Mouse (Mus musculus) left cerebral cortex, postnatal 10 days (tissue): ENCODE data around the gene Arhgef6. TPM values are rescaled to one million over a fixed set of nuclear protein-coding genes. Genes with fewer than 3 reads are reported as not detected.

Experiments
- DNase-seq, 2 experiments: peaks; one replicate each; pipeline ENCODE4 v3.0.0; 2021 to 2022; ENCODE audit warnings: low spot score in 2 of 2, mixed read lengths in 1 of 2; ENCODE audit errors: extremely low spot score in 1 of 2
- intact Hi-C: fragments of 180-260 bp; cut with DNase I; formaldehyde crosslinking; loops from one replicate; pipeline ENCODE4 v1.15.1; 2025
- total RNA-seq, 2 experiments: library from RNA; stranded (reverse); gene quantifications; 2 replicates each; pipeline ENCODE4 v1.2.3; 2021

Gene Arhgef6
- total RNA-seq: 10 to 100 TPM in 1 of 2 experiments, 1 to 10 TPM in 1; 7.7 to 10.2 TPM

DNA sequence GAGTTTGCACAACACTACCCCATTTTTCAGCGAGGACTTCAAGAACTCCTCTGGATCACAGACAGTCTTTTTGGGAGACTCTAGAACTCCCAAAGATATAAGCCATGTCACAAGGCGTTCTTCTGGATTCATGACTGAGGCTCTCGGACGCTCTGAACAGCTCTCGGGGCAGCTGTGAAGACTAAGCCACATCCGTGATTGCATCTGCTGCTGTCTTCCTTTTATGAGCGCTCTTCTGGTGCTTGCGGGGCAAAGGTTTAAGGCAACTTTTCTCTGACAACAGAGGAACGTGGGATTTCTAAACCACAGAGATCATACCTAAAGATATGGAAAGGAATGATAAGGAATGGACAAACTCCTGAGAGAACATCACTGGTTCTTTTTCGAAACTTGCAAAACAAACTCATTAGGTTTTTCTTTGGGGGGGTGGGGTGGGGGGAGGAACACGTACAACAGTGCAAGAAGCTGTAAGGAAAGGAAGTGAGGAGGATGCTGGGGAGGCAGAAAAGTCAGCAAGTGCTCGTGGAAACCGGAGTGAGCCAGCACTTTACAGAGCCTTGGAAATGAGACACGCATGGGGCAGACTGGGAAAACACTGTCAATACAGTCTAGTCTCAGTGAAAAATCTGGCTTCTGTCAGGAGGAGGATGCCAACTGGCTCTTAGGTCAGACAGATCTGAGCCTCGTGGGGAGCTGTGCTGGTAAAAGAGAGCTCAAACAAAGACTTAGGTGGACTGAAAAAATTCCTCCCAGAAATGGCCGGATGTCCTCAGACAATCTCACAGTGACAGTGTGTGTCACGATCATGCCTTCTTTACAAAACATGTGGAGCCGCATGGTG lies at the start of gene Arhgef6:
TSS of gene Arhgef6 (minus strand) at position 359 of the 841 bp plus-strand sequence.
- intact Hi-C loops: no loop called here
- peak in 1 of 2 experiments; percentile 14 for DNase-seq

DNA sequence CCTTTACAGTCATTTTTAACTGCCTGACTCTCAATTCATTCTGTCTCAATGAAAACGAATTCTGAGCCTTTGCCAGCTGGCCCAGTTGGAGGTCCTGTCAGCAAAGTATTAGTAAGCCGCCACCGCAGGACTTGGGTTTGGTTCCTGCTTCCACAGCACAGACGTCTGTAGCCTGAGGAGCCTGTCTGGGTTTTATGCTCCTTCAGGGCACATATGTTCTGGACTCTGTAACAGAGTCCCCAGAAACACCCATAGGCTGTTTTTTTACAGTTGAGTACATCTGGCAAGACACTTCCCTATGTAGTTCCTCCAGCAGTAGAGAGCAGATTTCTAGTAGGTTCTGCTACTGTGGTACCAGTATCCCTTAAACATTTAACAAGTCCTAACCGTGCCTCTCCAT lies 42.4 kb upstream of the Arhgef6 start:
- DNase-seq: no peak
- intact Hi-C loops: loop anchor here (10.0 kb wide), 1 partner anchor 316 kb away; no protein-coding TSS in a partner anchor

DNA sequence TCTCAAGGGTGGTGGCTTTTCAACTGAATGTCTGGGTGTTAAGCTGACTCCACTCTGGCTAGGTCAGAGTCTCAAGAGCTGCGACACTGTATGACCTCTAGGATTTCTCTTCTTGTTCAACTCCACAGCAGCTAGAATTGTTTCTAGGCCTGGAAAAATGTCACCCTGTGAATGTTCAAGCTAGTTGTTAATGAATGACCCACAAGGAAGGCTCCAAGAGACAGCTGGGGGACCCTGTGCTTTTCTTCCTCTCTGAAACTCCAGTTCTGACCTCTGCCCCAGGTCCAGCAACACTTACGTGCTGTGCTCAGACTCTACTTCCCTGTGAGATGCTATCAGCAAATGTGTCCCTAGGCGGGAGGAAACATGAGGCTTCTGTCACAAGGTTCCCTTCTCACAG lies 40.0 kb upstream of the Arhgef6 start:
- intact Hi-C loops: no loop called here
- DNase-seq: no peak

DNA sequence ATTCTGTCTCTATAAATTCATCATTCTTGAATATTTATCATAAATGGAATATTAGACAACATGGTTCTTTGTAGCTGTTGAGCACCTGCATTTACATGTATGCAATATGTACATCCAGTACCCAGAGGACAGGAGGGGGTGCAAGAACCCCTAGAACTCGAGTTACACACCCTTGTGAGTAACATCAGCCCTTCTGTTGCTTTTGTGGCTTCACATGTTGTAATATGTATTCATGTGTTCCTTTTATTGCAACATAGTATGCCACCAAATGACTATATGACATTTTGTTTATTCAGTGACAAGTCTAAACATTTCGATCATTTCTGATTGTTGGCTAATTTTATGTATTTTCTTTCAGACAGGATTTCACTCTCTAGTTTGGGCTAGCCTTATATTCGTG lies 38.6 kb upstream of the Arhgef6 start:
- no peak for DNase-seq
- intact Hi-C loops: no loop called here

DNA sequence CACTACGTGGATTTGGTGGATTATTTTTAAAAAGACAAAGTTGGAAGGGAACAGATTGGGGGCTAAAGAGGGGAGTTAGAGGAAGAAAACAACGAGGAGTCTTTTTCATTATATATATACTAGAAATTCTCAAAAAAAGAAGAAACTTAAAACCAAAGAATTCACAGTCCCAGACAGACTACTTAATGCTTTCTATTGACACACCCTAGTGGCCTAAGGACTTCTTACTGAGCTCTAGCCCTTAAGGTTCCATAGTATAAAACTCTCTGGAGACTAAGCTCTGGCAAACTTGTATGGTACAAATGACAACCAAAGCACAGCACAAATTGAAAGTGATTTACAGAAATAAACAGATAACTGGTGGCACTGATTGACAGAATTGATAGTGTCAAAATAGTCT lies 35.5 kb upstream of the Arhgef6 start:
- no peak for DNase-seq
- intact Hi-C loops: no loop called here

DNA sequence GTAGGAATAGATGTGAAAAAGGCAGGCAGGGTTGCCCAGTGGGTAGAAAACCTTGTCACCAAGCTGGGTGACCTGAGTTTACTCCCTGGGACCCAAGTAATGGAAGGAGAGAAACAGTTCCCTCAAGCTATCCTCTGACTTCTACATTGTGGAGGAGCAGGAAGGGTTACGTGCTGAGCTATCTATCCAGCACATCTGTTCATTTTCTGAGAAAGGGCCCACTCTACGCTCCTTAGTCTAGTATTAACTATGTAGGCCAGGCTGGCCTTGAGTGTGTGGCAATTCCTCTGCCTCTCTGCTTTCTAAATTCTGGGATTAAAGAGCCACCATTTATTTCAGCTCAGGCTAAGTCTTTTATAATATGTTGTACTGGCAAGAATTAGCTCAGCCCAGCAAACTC lies 35.0 kb upstream of the Arhgef6 start:
- DNase-seq: no peak
- intact Hi-C loops: no loop called here

DNA sequence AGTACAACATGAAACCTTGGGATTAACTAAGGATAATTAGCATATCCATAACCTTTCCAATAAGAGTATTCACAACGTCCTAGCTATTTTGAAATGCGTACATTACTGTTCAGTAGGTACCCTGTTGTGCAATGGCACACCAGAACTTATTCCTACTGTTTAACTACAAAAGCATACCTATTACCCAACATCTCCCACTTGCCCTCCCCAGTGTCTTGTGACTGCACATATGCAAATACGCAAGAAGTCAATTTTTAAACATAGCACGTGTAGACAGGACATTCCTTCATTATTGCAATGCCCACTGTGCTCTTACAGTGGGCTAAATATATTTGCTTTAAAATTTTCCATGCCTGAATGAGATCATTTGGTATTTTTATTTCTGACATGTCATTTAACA lies 34.4 kb upstream of the Arhgef6 start:
- intact Hi-C loops: no loop called here
- DNase-seq: no peak

DNA sequence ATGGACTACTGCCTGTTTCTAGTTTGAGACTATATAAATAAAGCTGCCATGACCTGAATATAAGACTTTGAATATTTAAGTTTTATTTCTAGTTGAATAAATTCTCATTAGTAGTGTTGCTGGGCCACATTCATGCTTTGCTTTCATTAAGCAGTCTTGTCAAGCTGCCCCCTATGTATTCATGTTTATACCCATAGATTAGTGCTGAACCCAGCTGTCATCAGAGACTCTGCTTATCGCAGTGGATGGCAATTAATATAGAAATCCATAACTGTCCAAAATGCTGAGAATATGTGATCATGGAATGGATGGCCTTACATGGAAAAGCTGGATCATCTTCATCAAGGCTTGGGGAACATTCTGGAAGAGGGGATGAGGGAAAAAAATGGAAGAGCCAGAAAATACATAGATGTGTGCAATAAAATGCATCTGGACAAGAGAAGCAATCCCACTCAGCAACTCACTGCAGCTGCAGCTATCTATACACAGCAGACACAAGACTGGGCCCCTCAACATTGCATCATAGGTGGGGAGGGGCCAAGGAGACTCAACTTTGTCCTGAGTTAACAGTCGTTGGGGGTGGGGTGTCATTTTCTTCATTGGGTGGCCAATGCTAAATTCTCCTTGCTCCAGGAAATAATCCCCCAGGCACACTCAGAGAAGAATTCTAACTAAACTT lies 26.5 kb upstream of the Arhgef6 start:
- intact Hi-C loops: no loop called here
- DNase-seq: no peak

DNA sequence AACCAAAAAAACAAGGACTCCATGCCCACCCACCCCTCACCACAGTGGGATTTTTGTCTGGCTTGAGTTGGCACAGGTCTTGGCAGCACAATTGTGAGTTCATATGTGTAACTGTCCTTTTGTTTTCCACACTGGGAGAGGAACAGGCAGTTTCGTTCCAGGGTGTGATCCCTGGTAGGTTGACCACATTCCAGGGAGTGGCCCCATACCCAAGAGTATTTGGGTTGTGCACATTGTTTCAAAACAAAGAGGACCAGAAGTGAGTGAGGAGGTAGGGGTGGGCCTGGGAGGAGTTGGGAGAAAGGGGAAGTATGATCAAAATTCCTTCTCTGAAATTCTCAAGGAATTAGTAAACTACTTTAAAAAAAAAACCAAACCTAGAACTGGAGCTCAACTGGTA lies 20.8 kb upstream of the Arhgef6 start:
- no peak for DNase-seq
- intact Hi-C loops: no loop called here

DNA sequence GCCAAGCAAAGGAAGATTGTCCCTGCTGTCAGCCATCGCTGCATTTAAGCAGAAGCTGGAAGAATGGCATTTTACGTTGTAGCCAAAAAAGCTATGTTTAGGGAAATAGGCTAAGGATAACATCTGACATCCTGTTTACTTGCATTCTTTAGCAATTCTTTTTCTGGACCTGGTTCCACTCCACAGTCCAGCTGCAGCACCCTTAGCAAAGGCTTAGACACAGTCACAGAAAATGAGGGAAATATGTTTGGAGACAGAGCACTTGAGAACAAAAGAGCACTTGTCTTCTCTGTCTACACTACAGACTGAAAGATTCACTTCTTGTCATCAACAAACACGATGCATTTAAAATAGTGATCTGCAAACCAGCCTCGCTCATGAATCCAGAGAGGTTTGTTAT lies 691 bp upstream of the Arhgef6 start:
- intact Hi-C loops: no loop called here
- no peak for DNase-seq

DNA sequence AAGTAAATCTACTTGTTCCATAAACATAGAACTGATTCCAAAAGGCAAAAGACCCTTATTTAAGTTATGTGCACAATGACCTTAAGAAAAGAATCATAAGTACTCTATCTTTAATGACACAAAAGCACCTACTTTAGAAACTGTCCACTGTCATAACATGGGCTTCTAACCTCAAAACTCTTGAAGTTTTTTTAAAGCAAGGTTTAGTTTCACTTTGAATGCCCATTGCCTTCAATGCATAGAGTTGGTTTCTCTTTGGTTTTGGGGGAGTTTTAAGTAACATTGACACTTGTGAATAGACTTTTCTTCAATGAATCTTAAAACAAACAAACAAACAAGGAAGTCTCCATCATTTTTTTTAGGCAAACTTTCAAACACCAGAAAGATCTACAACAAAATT lies 947 bp downstream of the Arhgef6 start:
- DNase-seq: no peak
- intact Hi-C loops: no loop called here

DNA sequence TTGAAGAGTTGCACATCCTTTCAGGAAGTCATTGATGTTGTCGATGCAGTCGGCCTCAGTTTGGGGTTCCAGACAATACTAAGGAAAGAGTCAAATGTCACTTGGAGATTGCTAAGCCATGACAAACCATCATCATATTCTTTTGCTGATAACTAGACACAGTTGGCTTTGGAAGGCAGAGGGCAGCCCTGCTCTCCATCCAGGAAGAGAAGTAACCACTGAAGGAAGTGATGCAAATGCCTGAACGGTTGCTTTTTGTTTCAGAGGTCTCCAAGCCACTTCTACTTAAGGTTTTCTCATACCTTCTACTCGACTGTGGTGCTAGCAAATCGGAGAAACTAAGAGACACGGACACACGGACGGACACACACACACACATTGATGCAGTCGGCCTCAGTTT lies 1.6 kb downstream of the Arhgef6 start:
- intact Hi-C loops: no loop called here
- no peak for DNase-seq

DNA sequence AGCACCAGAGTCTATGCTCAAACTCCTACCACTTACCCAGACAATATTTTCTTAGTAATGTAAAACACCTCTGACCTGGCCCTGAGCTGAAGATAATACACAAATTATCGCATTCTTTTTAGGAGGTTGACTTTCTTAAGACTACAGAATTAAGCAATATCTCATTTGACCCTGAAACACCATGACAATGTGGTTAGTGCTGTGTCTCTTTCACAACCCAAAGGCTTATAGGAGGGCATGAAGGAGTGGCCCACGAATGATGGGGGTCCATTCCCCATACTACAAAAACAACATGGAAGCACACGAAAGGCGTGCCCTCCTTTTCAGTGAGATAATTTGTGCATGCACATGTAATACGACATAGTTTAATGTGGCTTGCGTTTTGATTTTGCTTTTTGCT lies 3.2 kb downstream of the Arhgef6 start:
- intact Hi-C loops: no loop called here
- no peak for DNase-seq

DNA sequence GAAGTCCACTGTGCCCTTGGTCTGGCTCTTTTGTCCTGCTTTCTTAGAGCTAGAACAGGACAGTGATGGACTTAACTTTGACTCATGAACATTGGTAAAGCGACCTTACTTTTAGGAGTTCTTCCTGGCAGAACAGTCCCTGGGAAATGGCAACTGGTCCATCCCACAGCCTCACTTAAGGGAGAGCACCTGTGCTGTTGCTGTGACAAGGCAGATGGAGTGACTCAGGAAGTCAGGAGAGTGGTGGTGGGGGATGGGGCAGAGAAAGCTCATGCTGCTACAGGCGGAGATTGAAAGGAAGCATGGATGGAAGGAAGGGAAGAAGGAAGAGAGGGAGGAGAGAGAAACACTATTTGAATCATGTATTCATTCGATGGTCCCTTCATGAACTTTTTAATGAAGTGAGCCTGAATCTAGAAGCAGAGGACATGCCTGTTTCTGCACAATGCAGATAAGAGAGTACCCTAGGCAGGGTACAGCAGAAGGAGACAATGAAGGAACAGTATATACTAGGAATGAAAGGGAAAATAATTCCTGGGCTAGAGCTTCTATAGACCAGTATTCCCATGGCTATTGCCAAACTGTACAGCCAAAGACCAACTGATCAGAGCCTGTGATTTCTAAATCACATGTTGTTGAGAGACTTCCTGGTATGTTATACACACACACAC lies 10.7 kb downstream of the Arhgef6 start:
- no peak for DNase-seq
- intact Hi-C loops: no loop called here

DNA sequence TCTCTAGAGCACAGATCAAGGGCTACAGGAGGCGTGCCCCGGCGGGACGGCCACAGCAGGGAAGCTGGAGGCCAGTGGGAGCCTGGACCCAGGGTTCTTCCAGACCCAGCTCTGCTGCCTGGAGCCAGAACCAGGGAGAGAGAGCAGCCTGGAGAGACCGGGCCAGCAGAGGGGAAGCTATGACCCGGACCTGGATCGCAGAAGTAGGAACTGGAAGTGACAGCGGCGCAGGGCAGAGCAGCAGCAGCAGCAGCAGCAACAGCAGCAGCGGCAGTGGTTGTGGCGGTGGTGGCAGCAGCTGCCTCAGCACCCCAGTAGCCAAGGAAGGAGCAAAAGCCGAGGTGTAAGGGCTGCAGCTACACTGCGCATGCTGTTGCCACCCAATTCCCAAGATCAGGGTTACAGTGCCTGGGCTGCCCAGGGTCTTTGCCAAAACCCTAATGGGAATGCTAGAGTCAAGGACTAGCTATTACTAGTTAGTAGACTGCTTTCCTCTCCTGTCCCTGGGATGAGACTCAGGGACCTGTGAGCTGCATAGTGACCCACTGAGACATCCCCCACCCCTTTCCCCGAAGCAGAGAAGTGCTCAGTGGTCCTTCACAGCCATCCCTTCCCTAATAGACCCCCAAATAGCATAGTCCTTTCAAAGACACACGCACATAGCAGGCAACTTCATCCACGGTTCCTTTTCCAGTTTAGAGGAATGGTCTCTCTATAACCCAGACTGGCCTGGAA lies 11.9 kb downstream of the Arhgef6 start:
- intact Hi-C loops: no loop called here
- DNase-seq: peak in 1 of 2 experiments; percentile 60

DNA sequence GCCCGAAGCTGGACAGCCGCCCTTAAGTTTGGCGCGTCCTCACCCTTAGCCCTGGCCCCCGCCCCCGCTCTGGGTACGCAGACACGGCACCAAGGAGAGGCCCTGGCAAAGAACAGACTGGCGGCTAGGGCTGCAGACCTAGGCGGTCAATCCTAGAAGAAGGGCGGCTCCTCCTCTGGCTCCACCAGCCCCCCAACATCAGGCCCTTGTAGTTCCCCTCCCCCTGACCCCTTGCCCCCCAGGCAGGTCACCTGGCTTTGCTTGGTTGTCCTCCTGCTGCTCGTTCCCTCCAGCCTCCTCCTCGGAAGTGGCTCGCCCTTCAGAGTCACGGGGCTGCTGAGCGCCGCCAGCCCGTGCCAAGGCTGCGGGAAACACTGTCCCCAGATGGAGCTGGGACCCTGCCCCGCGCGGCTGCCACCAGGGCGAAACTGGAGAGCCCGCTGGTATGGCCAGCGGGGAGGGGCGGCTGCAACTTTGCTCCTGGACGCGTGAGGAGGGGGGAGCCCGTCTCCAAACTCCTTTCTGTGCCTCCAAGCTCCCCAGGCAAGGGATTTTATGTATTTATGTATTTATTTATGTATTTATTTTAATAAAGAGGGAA lies 12.6 kb downstream of the Arhgef6 start:
- peak in 1 of 2 experiments; percentile 34 for DNase-seq
- intact Hi-C loops: no loop called here

DNA sequence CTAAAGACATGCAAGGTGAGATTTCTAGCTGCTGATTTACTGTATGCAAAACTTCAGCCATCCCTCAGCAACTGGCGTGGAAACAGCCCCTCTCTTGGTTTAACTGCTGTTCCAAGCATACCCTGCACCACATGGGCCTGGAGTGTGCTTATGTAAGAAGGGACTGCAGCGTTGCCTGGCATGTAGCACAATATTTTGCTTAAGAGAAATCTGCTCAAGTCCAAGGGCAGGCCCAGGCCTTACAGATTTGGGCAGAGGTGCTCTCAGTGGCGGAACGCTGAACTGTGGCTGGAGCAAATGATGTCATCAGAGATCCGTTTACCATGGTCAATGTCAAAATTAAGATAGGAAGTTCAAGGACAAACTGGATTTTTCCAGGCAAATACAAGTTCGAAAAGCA lies 13.6 kb downstream of the Arhgef6 start:
- intact Hi-C loops: no loop called here
- no peak for DNase-seq

DNA sequence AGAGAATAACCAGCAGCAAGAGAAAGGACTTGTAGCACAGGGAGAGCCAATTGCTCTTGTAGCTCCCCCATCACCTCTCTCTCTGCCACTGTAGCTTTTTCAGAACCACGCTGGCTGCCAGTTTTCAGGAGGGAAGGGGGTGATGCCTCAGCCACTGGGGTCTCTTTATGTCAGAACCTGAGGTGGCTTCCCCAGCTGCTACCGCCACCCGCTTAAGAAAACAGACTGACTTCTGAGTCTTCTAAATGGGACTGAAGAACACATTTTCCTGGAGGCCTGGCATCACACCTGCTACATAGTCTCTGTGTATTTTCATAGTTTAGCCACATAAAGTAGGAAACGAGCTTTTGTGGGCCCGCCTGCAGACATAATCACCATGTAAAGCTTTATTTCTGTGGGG lies 26.5 kb downstream of the Arhgef6 start:
- intact Hi-C loops: no loop called here
- DNase-seq: no peak

DNA sequence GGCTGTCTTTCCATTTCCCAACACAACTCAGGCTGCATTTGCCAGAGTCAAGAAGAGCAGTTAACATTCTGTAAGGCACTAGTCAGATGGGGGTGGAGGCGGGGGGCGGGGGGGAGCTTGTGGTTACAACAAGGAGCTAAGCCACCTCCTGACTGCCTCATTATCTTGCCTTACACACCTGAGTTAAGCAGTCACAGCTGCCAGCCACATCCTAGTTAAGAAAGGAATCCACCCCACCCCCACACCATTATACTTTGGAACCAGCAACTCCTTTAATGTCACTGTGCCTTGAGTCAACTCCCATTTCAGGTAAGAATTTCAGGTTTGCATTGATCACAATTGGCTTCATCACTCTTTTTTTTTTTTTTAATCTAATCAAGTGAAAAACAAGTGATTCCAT lies 28.5 kb downstream of the Arhgef6 start:
- DNase-seq: no peak
- intact Hi-C loops: no loop called here
